Mouse (Mus musculus) CH12.LX (cell line): ENCODE measurements at regions not wholly inside any gene's neighbourhood (a gene's known extent, or its start where the extent isn't known, plus 50 kb on each side); places are given as distances from the start of the nearest gene placed in this dataset.

Source experiments
- DNase-seq: peaks from one replicate; pipeline ENCODE4 v3.0.0-alpha.2; 2013; ENCODE audit errors: extremely low read depth
- H3K27ac ChIP-seq: 2 replicates; pipeline ENCODE4 v1.5.1; 2012; ENCODE audit warnings: low read depth, mild to moderate bottlenecking, control low read depth, moderate library complexity; ENCODE audit not compliant: insufficient read depth
- H3K27me3 ChIP-seq: replicated peaks from 2 replicates; pipeline ENCODE3; 2012; ENCODE audit warnings: inconsistent platforms
- H3K36me3 ChIP-seq, 2 experiments: replicated peaks in 1 of 2; 2 replicates each; pipeline versions ENCODE3 to v1.6.1; 2012; ENCODE audit warnings: inconsistent platforms in 1 of 2, low read length in 1 of 2, mild to moderate bottlenecking in 1 of 2, mixed read lengths in 1 of 2, moderate library complexity in 1 of 2; ENCODE audit not compliant: control insufficient read depth in 1 of 2, insufficient read depth in 1 of 2
- H3K4me1 ChIP-seq, 2 experiments: 2 replicates each; pipeline ENCODE4 v1.6.1; 2012; ENCODE audit warnings: inconsistent platforms in 1 of 2, moderate library complexity in 1 of 2; ENCODE audit not compliant: insufficient read depth in 2 of 2, control insufficient read depth in 1 of 2
- H3K4me2 ChIP-seq: 2 replicates; pipeline ENCODE4 v1.6.1; 2012; ENCODE audit warnings: low read depth, mild to moderate bottlenecking, control low read depth; ENCODE audit not compliant: poor library complexity, insufficient read depth, severe bottlenecking
- H3K4me3 ChIP-seq, 3 experiments: fragments of 150-350 bp in 1 of 3; sonication (generic) in 1 of 3; replicated peaks in 1 of 3; 2 replicates each; pipeline versions ENCODE3 to v1.5.1; 2011 to 2012; ENCODE audit warnings: low read depth in 2 of 3, low read length in 2 of 3, mild to moderate bottlenecking in 2 of 3, moderate library complexity in 2 of 3, control low read depth in 1 of 3, improper control_type of control experiment in 1 of 3, inconsistent platforms in 1 of 3, mixed read lengths in 1 of 3; ENCODE audit not compliant: poor library complexity in 1 of 3
- H3K79me2 ChIP-seq: replicated peaks from 2 replicates; pipeline ENCODE4 v1.6.1; 2012; ENCODE audit warnings: mild to moderate bottlenecking, moderate library complexity; ENCODE audit not compliant: control insufficient read depth, poor library complexity, insufficient read depth, severe bottlenecking; ENCODE audit errors: extremely low read depth
- H3K9ac ChIP-seq: 2 replicates; pipeline ENCODE4 v1.6.1; 2012; ENCODE audit warnings: low read depth, mild to moderate bottlenecking, control low read depth, moderate library complexity; ENCODE audit not compliant: insufficient read depth
- H3K9me3 ChIP-seq: replicated peaks from 2 replicates; pipeline ENCODE3; 2012; ENCODE audit warnings: low read length, inconsistent platforms, mixed read lengths
- CHD1 ChIP-seq: IDR thresholded peaks from 2 replicates; pipeline ENCODE4 v1.6.1; 2012; ENCODE audit warnings: low read depth, low read length, improper control_type of control experiment, inconsistent platforms
- CHD2 ChIP-seq: IDR thresholded peaks from 2 replicates; pipeline ENCODE4 v1.6.1; 2011; ENCODE audit warnings: low read length, improper control_type of control experiment
- E2F4 ChIP-seq: IDR thresholded peaks from 2 replicates; pipeline ENCODE4 v1.6.1; 2011; ENCODE audit warnings: low read depth, low read length, improper control_type of control experiment; ENCODE audit not compliant: insufficient replicate concordance
- ETS1 ChIP-seq: conservative IDR thresholded peaks from 2 replicates; pipeline ENCODE4 v1.6.1; 2012; ENCODE audit warnings: low read depth, mild to moderate bottlenecking, inconsistent platforms, low read length, improper control_type of control experiment, moderate library complexity
- HCFC1 ChIP-seq: IDR thresholded peaks from 2 replicates; pipeline ENCODE4 v1.6.1; 2012; ENCODE audit warnings: low read depth, mild to moderate bottlenecking, inconsistent platforms, low read length, improper control_type of control experiment
- IRF4 ChIP-seq: IDR thresholded peaks from 2 replicates; pipeline ENCODE4 v1.6.1; 2014; ENCODE audit warnings: low read depth, mild to moderate bottlenecking, inconsistent platforms, low read length, improper control_type of control experiment
- JUND ChIP-seq: conservative IDR thresholded peaks from 2 replicates; pipeline ENCODE4 v1.6.1; 2011; ENCODE audit warnings: low read depth, low read length, improper control_type of control experiment
- KAT2A ChIP-seq: IDR thresholded peaks from 2 replicates; pipeline ENCODE4 v1.6.1; 2012; ENCODE audit warnings: low read length, improper control_type of control experiment, inconsistent platforms; ENCODE audit not compliant: insufficient replicate concordance
- MAFK ChIP-seq: IDR thresholded peaks from 2 replicates; pipeline ENCODE4 v1.6.1; 2011; ENCODE audit warnings: low read length, improper control_type of control experiment; ENCODE audit not compliant: insufficient replicate concordance
- MAX ChIP-seq: IDR thresholded peaks from 2 replicates; pipeline ENCODE4 v1.6.1; 2011; ENCODE audit warnings: low read length, improper control_type of control experiment
- MXI1 ChIP-seq: IDR thresholded peaks from 2 replicates; pipeline ENCODE4 v1.6.1; 2011; ENCODE audit warnings: mild to moderate bottlenecking, low read depth, low read length, improper control_type of control experiment
- NRF1 ChIP-seq: IDR thresholded peaks from 2 replicates; pipeline ENCODE4 v1.6.1; 2014; ENCODE audit warnings: low read depth, mild to moderate bottlenecking, inconsistent platforms, low read length, improper control_type of control experiment, moderate library complexity
- PAX5 ChIP-seq: IDR thresholded peaks from 2 replicates; pipeline ENCODE4 v1.6.1; 2012; ENCODE audit warnings: low read length, inconsistent platforms, mixed read lengths
- POLR2A ChIP-seq: IDR thresholded peaks from 2 replicates; pipeline ENCODE4 v1.6.1; 2011; ENCODE audit warnings: low read depth, mild to moderate bottlenecking, improper control_type of control experiment, low read length
- POLR2AphosphoS2 ChIP-seq: IDR thresholded peaks from 2 replicates; pipeline ENCODE4 v1.6.1; 2011; ENCODE audit warnings: low read depth, low read length, improper control_type of control experiment
- RAD21 ChIP-seq: IDR thresholded peaks from 2 replicates; pipeline ENCODE4 v1.6.1; 2011; ENCODE audit warnings: low read depth, mild to moderate bottlenecking, low read length, improper control_type of control experiment, moderate library complexity
- RCOR1 ChIP-seq: conservative IDR thresholded peaks from 2 replicates; pipeline ENCODE4 v1.6.1; 2012; ENCODE audit warnings: low read depth, mild to moderate bottlenecking, inconsistent platforms, low read length, improper control_type of control experiment
- SIN3A ChIP-seq: IDR thresholded peaks from 2 replicates; pipeline ENCODE4 v1.6.1; 2012; ENCODE audit warnings: low read length, improper control_type of control experiment, inconsistent platforms
- SMC3 ChIP-seq: IDR thresholded peaks from 2 replicates; pipeline ENCODE4 v1.6.1; 2011; ENCODE audit warnings: low read depth, low read length, improper control_type of control experiment
- TCF12 ChIP-seq: IDR thresholded peaks from 2 replicates; pipeline ENCODE4 v1.6.1; 2014; ENCODE audit warnings: low read depth, mild to moderate bottlenecking, inconsistent platforms, low read length, improper control_type of control experiment
- UBTF ChIP-seq: IDR thresholded peaks from 2 replicates; pipeline ENCODE4 v1.6.1; 2012; ENCODE audit warnings: low read depth, mild to moderate bottlenecking, inconsistent platforms, low read length, improper control_type of control experiment, moderate library complexity
- USF1 ChIP-seq: IDR thresholded peaks from 2 replicates; pipeline ENCODE4 v1.6.1; 2014; ENCODE audit warnings: low read depth, mild to moderate bottlenecking, inconsistent platforms, low read length, improper control_type of control experiment
- USF2 ChIP-seq: conservative IDR thresholded peaks from 2 replicates; pipeline ENCODE4 v1.6.1; 2011; ENCODE audit warnings: low read depth, low read length, improper control_type of control experiment
- ZC3H11A ChIP-seq: IDR thresholded peaks from 2 replicates; pipeline ENCODE4 v1.6.1; 2012; ENCODE audit warnings: low read depth, mild to moderate bottlenecking, inconsistent platforms, low read length, improper control_type of control experiment
- ZKSCAN1 ChIP-seq: IDR thresholded peaks from 2 replicates; pipeline ENCODE4 v1.6.1; 2012; ENCODE audit warnings: low read depth, inconsistent platforms, low read length, improper control_type of control experiment, borderline replicate concordance
- dilution Hi-C: fragments of 300-500 bp; cut with MboI; formaldehyde crosslinking; loops from 2 replicates; pipeline ENCODE4 v1.14.3; 2020; ENCODE audit warnings: low sequenced_read_pairs; ENCODE audit not compliant: extremely low pct_unique_long_range_greater_than_20kb, extremely low pct_ligation_motif_present
- in situ Hi-C: fragments of 300-500 bp; cut with MboI; formaldehyde crosslinking; loops from 3 replicates; pipeline ENCODE4 v1.14.3; 2019; ENCODE audit warnings: low sequenced_read_pairs, low pct_ligation_motif_present, low pct_unique_long_range_greater_than_20kb, mixed read lengths

- in situ Hi-C loops (no loop called here), dilution Hi-C loops (no loop called here)
- H3K4me2 ChIP-seq: no peak overlapping the region
- no peaks in the 10 kb centered on the region for H3K9me3 ChIP-seq
- H3K9ac ChIP-seq: no peak overlapping the region
- no peaks in the 10 kb centered on the region for H3K36me3 ChIP-seq
- H3K4me3 ChIP-seq: no peak overlapping the region
- H3K27me3 ChIP-seq: no peaks in the 10 kb centered on the region
- DNase-seq: no peak
- no peaks in the 10 kb centered on the region for H3K4me1 ChIP-seq
- no peaks in the 10 kb centered on the region for H3K79me2 ChIP-seq
- TF ChIP-seq NRF1: no peak
- TF ChIP-seq, all 38 proteins: peak for 0
- no peak overlapping the region for H3K27ac ChIP-seq
Observed at GRCm38 (mm10) chr13:34414533-34414932, 69.6 kb upstream of the Slc22a23 start.

GRCm38 (mm10) chr13:34408669-34409055, 63.7 kb upstream of the Slc22a23 start:
- Histone ChIP-seq H3K79me2 (no peaks in the 10 kb centered on the region), H3K9ac (no peak overlapping the region), H3K9me3 (no peaks in the 10 kb centered on the region), H3K4me1 (no peaks in the 10 kb centered on the region), H3K27me3 (no peaks in the 10 kb centered on the region), H3K4me3 (no peak overlapping the region), H3K36me3 (no peaks in the 10 kb centered on the region), H3K27ac (no peak overlapping the region), H3K4me2 (no peak overlapping the region)
- TF ChIP-seq KAT2A (no peak), POLR2AphosphoS2 (no peak), UBTF (no peak), SIN3A (no peak), MXI1 (no peak), RCOR1 (no peak), PAX5 (no peak), MAFK (no peak)
- DNase-seq: no peak
- in situ Hi-C loops (no loop called here), dilution Hi-C loops (no loop called here)

GRCm38 (mm10) chr13:34408007-34408668, 63.2 kb upstream of the Slc22a23 start:
- Histone ChIP-seq H3K27ac (no peak overlapping the region), H3K9ac (no peak overlapping the region), H3K27me3 (no peaks in the 10 kb centered on the region), H3K36me3 (no peaks in the 10 kb centered on the region), H3K4me1 (no peaks in the 10 kb centered on the region), H3K4me2 (no peak overlapping the region), H3K4me3 (no peak overlapping the region), H3K79me2 (no peaks in the 10 kb centered on the region), H3K9me3 (no peaks in the 10 kb centered on the region)
- in situ Hi-C loops: no loop called here
- no peak for TF ChIP-seq HCFC1
- no peak for TF ChIP-seq TCF12
- no peak for TF ChIP-seq ETS1
- TF ChIP-seq RCOR1: no peak
- TF ChIP-seq USF1: no peak
- TF ChIP-seq MXI1: no peak
- no peak for TF ChIP-seq POLR2A
- TF ChIP-seq CHD2: no peak
- TF ChIP-seq E2F4: no peak
- TF ChIP-seq MAX: no peak
- no peak for TF ChIP-seq UBTF
- TF ChIP-seq IRF4: no peak
- TF ChIP-seq SMC3: no peak
- no peak for TF ChIP-seq USF2
- TF ChIP-seq JUND: no peak
- no peak for TF ChIP-seq RAD21
- no peak for TF ChIP-seq ZKSCAN1
- TF ChIP-seq KAT2A: no peak
- TF ChIP-seq CHD1: no peak
- no peak for TF ChIP-seq ZC3H11A
- DNase-seq: no peak
- dilution Hi-C loops: no loop called here
